Mouse (Mus musculus) megakaryocyte, embryonic 14.5 days (primary cell): ENCODE measurements at regions not wholly inside any gene's neighbourhood (a gene's known extent, or its start where the extent isn't known, plus 50 kb on each side); places are given as distances from the start of the nearest gene placed in this dataset.

Experiments
- FLI1 ChIP-seq: IDR thresholded peaks from 2 replicates; pipeline ENCODE4 v1.6.1; 2012; ENCODE audit warnings: low read length, inconsistent platforms, mixed read lengths
- GATA1 ChIP-seq: IDR thresholded peaks from 3 replicates; pipeline ENCODE4 v1.6.1; 2012; ENCODE audit warnings: mixed read lengths, low read length, inconsistent platforms, borderline replicate concordance

GRCm38 (mm10) chr11:113113220-113113817, 331.3 kb downstream of the Sox9 start:
- TF ChIP-seq GATA1, result no peak
- no peak for TF ChIP-seq FLI1
